Mouse (Mus musculus): ENCODE measurements around the gene Dqx1. TPM values are rescaled to one million over a fixed set of nuclear protein-coding genes. Genes with fewer than 3 reads are reported as not detected.
A peak's percentile ranks its signal among the peaks of the same experiment; 100 is the strongest.

The Dqx1 gene
- total RNA-seq, 2 experiments from 2014 or later = 0.22 to 0.55 TPM

- DNase-seq = peak; percentile 75 to 78
- intact Hi-C loops (cut with DNase I) = loop anchor here (1.0 to 2.0 kb wide), 2 partner anchors 47 to 106 kb away; partner anchors contain the start of genes Aup1 and Htra2
Observed at GRCm38 (mm10) chr6:83101688-83102556, 44.3 kb downstream of the Dqx1 start.

GRCm38 (mm10) chr6:83103130-83103650 is 45.5 kb downstream of the Dqx1 start:
- DNase-seq = no peak
- intact Hi-C loops (cut with DNase I) = no loop called here

GRCm38 (mm10) chr6:83104158-83104557 is 46.5 kb downstream of the Dqx1 start:
- DNase-seq = no peak
- intact Hi-C loops (cut with DNase I) = no loop called here

GRCm38 (mm10) chr6:83107566-83108400 is 50.1 kb downstream of the Dqx1 start:
- intact Hi-C loops (cut with DNase I) = no loop called here
- DNase-seq = peak; percentile 73 to 90

- peak; percentile 87 to 91 for DNase-seq
- intact Hi-C loops (cut with DNase I) = no loop called here
Observed at GRCm38 (mm10) chr6:83108762-83109668, 51.4 kb downstream of the Dqx1 start, which contains the start of gene Mrpl53. Mrpl53 (plus strand) TSS chr6:83109040.

GRCm38 (mm10) chr6:83111510-83112136 is 54.0 kb downstream of the Dqx1 start:
- intact Hi-C loops (cut with DNase I) = no loop called here
- no peak for DNase-seq

GRCm38 (mm10) chr6:83115011-83115671 is 57.5 kb downstream of the Dqx1 start, which contains the start of gene Mogs:
Mogs (plus strand) TSS chr6:83115496.
- DNase-seq = peak; percentile 96 to 97
- intact Hi-C loops (cut with DNase I) = no loop called here

- DNase-seq = peak in 1 of 2 experiments; percentile 41
- intact Hi-C loops (cut with DNase I) = loop anchor here (2.0 kb wide), 1 partner anchor 43 kb away; no protein-coding TSS in a partner anchor
Observed at GRCm38 (mm10) chr6:83115682-83116372, 58.2 kb downstream of the Dqx1 start.

- DNase-seq = no peak
- intact Hi-C loops (cut with DNase I) = loop anchor here (2.0 kb wide), 1 partner anchor 42 kb away; no protein-coding TSS in a partner anchor
Observed at GRCm38 (mm10) chr6:83116373-83117164, 58.9 kb downstream of the Dqx1 start.

Small RNA genes within 50 kb of the gene (microRNA-seq; reads per million reads assigned to microRNA genes)
- gene Mir3470a (0 reads per million in 2 experiments), gene Mir7040 (0 reads per million in 2 experiments)

Other genes starting within 250 kb of the Dqx1 start
- gene Sema4f, start 118.1 kb upstream of the Dqx1 start, total RNA-seq (2021) = under 1 TPM; 0.22 to 0.29 TPM
- under 1 TPM in 1 of 2 experiments, not detected in 1; 0.53 TPM for gene M1ap, start 110.9 kb upstream of the Dqx1 start, total RNA-seq (2021)
- gene Dok1, start 24.4 kb upstream of the Dqx1 start, total RNA-seq (2021) = 1 to 10 TPM; 5.2 to 6.8 TPM
- gene Loxl3, start 23.7 kb upstream of the Dqx1 start, total RNA-seq (2021) = 1 to 10 TPM; 6.0 to 6.8 TPM
- 10 to 100 TPM; 74.2 to 85.8 TPM for gene Aup1, start 3.3 kb upstream of the Dqx1 start, total RNA-seq (2021)
- gene Htra2, start 2.6 kb upstream of the Dqx1 start, total RNA-seq (2021) = 10 to 100 TPM; 32.9 to 35.6 TPM
- gene Tlx2, start 12.4 kb downstream of the Dqx1 start, total RNA-seq (2021) = not detected
- gene Pcgf1, start 20.0 kb downstream of the Dqx1 start, total RNA-seq (2021) = 1 to 10 TPM; 6.9 to 8.7 TPM
- 1 to 10 TPM in 1 of 2 experiments, under 1 TPM in 1; 0.55 to 1.3 TPM for gene Lbx2, start 28.5 kb downstream of the Dqx1 start, total RNA-seq (2021)
- gene Ccdc142, start 43.8 kb downstream of the Dqx1 start, total RNA-seq (2021) = 1 to 10 TPM; 2.3 to 2.7 TPM
- 1 to 10 TPM; 1.9 to 2.1 TPM for gene Gm42688, start 43.8 kb downstream of the Dqx1 start, total RNA-seq (2021)
- gene Mrpl53, start 51.2 kb downstream of the Dqx1 start, total RNA-seq (2021) = 100 to 1,000 TPM; 111 to 125 TPM
- gene Mogs, start 57.7 kb downstream of the Dqx1 start, total RNA-seq (2021) = 10 to 100 TPM; 13.4 to 15.8 TPM
- 10 to 100 TPM; 83.1 to 83.9 TPM for gene Wbp1, start 63.7 kb downstream of the Dqx1 start, total RNA-seq (2021)
- 10 to 100 TPM; 14.6 to 17.6 TPM for gene Ino80b, start 67.6 kb downstream of the Dqx1 start, total RNA-seq (2021)
- gene Rtkn, start 77.6 kb downstream of the Dqx1 start, total RNA-seq (2021) = 10 to 100 TPM; 10.7 to 11.7 TPM
- gene Wdr54, start 98.6 kb downstream of the Dqx1 start, total RNA-seq (2021) = 1 to 10 TPM; 1.7 to 1.8 TPM
- under 1 TPM in 1 of 2 experiments, not detected in 1; 0.12 TPM for gene 1700003E16Rik, start 98.6 kb downstream of the Dqx1 start, total RNA-seq (2021)
- gene Dctn1, start 108.1 kb downstream of the Dqx1 start, total RNA-seq (2021) = 100 to 1,000 TPM; 121 to 127 TPM
- gene Slc4a5, start 162.0 kb downstream of the Dqx1 start, total RNA-seq (2021) = not detected